Mouse (Mus musculus) hindbrain, embryonic 14.5 days (tissue): ENCODE measurements at regions not wholly inside any gene's neighbourhood (a gene's known extent, or its start where the extent isn't known, plus 50 kb on each side); places are given as distances from the start of the nearest gene placed in this dataset.
A peak's percentile ranks its signal among the peaks of the same experiment; 100 is the strongest.

Source experiments
- ATAC-seq: fragments of 200-750 bp; cut with Nextera tagmentation; 2 replicates; pipeline ENCODE4 v1.8.0; 2017; ENCODE audit warnings: moderate number of reproducible peaks, mild to moderate bottlenecking, moderate TSS enrichment, moderate library complexity; ENCODE audit not compliant: low FRiP score
- DNase-seq: peaks from one replicate; pipeline ENCODE4 v3.0.0-alpha.2; 2015; ENCODE audit warnings: low spot score
- H3K27ac ChIP-seq: fragments of 300-500 bp; sonication (generic); 2 replicates; pipeline ENCODE4 v1.5.1; 2014; ENCODE audit warnings: mild to moderate bottlenecking, moderate library complexity
- H3K27me3 ChIP-seq: fragments of 300-500 bp; sonication (generic); 2 replicates; pipeline ENCODE4 v1.6.1; 2014; ENCODE audit warnings: mild to moderate bottlenecking, low read length, mixed read lengths; ENCODE audit not compliant: control insufficient read depth, insufficient read depth
- H3K36me3 ChIP-seq: fragments of 300-500 bp; sonication (generic); replicated peaks from 2 replicates; pipeline ENCODE4 v1.6.1; 2014; ENCODE audit not compliant: control insufficient read depth, insufficient read depth
- H3K4me1 ChIP-seq: fragments of 300-500 bp; sonication (generic); replicated peaks from 2 replicates; pipeline ENCODE4 v1.6.1; 2014; ENCODE audit warnings: antibody characterized with exemption, low read length, mixed read lengths; ENCODE audit not compliant: control insufficient read depth, insufficient read depth
- H3K4me2 ChIP-seq: fragments of 300-500 bp; sonication (generic); replicated peaks from 2 replicates; pipeline ENCODE4 v1.6.1; 2014; ENCODE audit warnings: mild to moderate bottlenecking, moderate library complexity
- H3K4me3 ChIP-seq: fragments of 300-500 bp; sonication (generic); replicated peaks from 2 replicates; pipeline ENCODE4 v1.5.1; 2014; ENCODE audit warnings: mild to moderate bottlenecking, low read length
- H3K9ac ChIP-seq: fragments of 300-500 bp; sonication (generic); 2 replicates; pipeline ENCODE4 v1.6.1; 2014
- H3K9me3 ChIP-seq: fragments of 300-500 bp; sonication (generic); 2 replicates; pipeline ENCODE4 v1.6.1; 2016; ENCODE audit warnings: low read length; ENCODE audit not compliant: control insufficient read depth
- WGBS: fragments of 180-500 bp; shearing (Covaris S2); extraction: QIAGEN DNeasy Blood & Tissue Kit; methylation state at CpG from one replicate; pipeline ENCODE4 v1.1.7; 2014; 5-methylcytosine and 5-hydroxymethylcytosine counted together

DNA sequence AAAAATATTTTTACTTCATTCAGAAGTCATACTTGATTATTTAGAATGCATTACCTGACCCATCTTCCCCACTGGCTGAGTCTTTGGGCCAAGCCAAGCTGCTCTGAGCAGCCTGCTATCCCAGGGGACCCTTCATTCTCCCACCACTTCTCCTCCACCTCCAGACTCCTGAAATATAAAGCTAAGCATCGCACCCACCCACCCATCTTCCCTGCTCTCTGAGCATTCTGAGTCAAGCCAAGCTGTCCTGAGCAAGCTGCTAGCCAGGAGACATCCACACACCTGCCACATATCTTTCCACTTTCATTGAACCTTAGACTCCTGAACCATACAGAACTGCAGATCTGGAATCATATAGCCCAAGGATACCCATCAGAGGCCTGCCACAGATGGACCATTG is 1456.2 kb upstream of the Adam24 start:
- no peak for ATAC-seq
- H3K9ac ChIP-seq: no peak overlapping the region
- no peak overlapping the region for H3K27ac ChIP-seq
- no peak overlapping the region for H3K4me3 ChIP-seq
- H3K4me1 ChIP-seq: no peaks in the 10 kb centered on the region
- H3K36me3 ChIP-seq: no peaks in the 10 kb centered on the region
- 95% methylated on average over 1 of the region's 1 CpGs for WGBS
- H3K9me3 ChIP-seq: no peaks in the 10 kb centered on the region
- H3K4me2 ChIP-seq: no peak overlapping the region
- no peak for DNase-seq
- H3K27me3 ChIP-seq: no peaks in the 10 kb centered on the region

GRCm38 (mm10) chr8:39227239-39227638 is 1447.6 kb upstream of the Adam24 start:
- Histone ChIP-seq H3K9me3 (no peaks in the 10 kb centered on the region), H3K9ac (no peak overlapping the region), H3K4me3 (no peak overlapping the region), H3K27ac (no peak overlapping the region), H3K4me1 (no peaks in the 10 kb centered on the region), H3K36me3 (no peaks in the 10 kb centered on the region), H3K27me3 (no peaks in the 10 kb centered on the region), H3K4me2 (no peak overlapping the region)
- no peak for DNase-seq
- ATAC-seq: no peak

- Histone ChIP-seq H3K4me2 (no peak overlapping the region), H3K36me3 (no peaks in the 10 kb centered on the region), H3K27ac (no peak overlapping the region), H3K27me3 (no peaks in the 10 kb centered on the region), H3K9me3 (no peaks in the 10 kb centered on the region), H3K9ac (no peak overlapping the region), H3K4me1 (no peaks in the 10 kb centered on the region), H3K4me3 (no peak overlapping the region)
- ATAC-seq (no peak), DNase-seq (no peak)
- WGBS: 81% methylated on average over 5 of the region's 5 CpGs
These were observed 1405.8 kb upstream of the Adam24 start for GRCm38 (mm10) chr8:39268970-39269497.

DNA sequence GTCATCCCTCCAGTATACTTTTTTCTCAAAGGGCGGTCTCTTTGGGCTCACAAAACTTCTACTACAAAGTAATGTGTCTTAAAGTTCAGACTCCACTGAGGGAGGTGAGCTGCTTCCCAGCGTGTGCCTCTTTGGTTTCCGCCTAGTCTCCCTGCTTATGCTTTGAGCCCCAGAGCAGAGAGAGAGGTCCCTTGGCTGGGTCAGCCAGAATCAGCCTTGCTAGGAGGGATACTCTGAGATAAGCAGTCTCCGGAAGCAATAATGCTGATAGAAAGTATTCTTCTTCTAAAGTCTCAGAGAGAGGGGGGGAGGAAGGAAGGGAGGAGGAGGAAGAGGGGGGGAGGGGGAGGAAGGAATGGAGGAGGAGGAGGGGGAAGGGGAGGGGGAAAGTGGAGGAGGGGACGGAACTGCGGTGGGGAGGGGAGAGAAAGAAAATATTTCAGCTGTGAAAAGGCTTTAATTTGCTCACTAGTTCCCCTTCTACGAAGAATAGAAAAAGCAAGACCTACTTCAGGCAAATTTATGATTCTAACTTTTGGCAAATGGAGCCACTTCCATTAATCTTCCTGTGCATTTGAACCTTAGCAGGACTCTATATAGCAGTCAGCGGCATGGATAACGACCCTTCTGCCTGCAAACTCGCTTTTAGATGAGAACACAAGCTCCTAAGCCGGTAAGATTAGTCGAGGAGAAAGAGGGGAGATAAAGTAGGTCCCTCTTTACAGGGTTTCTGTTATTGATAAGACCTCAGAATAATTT is 1377.2 kb upstream of the Adam24 start:
- peak overlapping the region; percentile 21; the same call in 1 of the 2 replicates for H3K4me2 ChIP-seq
- no peaks in the 10 kb centered on the region for H3K9me3 ChIP-seq
- no peak overlapping the region for H3K27ac ChIP-seq
- DNase-seq (no peak), ATAC-seq (no peak)
- WGBS: 34% methylated on average over 12 of the region's 12 CpGs
- H3K4me1 ChIP-seq: no peaks in the 10 kb centered on the region
- H3K9ac ChIP-seq: no peak overlapping the region
- no peaks in the 10 kb centered on the region for H3K36me3 ChIP-seq
- no peaks in the 10 kb centered on the region for H3K27me3 ChIP-seq
- H3K4me3 ChIP-seq: no peak overlapping the region

DNA sequence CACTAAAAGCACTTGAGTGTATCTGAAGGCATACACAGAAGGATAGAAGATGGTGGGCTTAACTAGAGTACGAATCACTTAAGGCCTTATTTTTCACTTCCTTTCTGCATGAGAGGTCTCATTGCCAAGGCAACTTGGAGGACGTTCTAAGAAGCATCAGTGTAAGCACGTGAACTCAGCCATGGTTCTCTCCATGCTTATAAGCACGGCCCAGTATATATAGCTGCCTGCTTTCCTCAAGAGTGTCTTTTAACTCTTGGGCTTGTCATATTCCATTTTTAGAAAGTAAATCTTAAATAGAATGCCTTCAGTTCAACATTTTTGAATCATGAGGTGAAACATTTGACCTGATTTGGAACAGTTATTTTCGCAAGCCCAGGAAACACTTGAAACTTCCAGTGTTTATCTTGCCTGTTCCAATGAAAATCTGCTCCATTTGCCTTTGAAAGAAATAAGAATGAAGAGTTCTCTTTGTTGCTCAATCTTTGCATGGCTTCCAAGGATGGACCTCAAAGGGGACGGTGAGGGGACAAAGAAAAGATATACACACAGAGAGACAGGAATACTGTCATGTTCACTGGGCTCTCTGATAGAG is 1371.0 kb upstream of the Adam24 start:
- WGBS: 78% methylated on average over 6 of the region's 6 CpGs
- DNase-seq: no peak

DNA sequence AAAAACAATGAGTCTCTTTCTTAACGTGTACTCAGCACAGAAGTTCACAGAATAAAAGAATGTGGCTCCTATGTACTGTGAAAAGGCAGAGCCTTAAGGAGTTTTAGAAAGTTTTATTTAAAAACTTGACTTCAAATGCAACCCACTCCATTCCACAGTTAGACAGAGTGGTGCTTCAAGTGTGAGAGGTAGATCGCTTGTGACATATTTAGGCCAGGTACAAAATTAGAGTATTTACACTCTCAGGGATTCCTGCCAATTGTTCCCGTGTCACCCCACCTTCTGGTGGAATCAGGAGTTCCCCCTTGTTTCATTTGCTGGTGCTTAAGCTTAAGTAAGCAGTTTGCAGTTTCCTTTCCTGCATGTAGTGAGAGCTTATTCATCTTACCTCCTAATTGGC is 1361.0 kb upstream of the Adam24 start:
- Histone ChIP-seq H3K4me1 (no peaks in the 10 kb centered on the region), H3K27ac (no peak overlapping the region), H3K4me2 (no peak overlapping the region), H3K9ac (no peak overlapping the region), H3K27me3 (no peaks in the 10 kb centered on the region), H3K4me3 (no peak overlapping the region), H3K36me3 (no peaks in the 10 kb centered on the region), H3K9me3 (no peaks in the 10 kb centered on the region)
- DNase-seq (no peak), ATAC-seq (no peak)
- 74% methylated on average over 3 of the region's 3 CpGs for WGBS

More for the DNA sequence above, 1371.0 kb upstream of the Adam24 start:
- no peaks in the 10 kb centered on the region for H3K27me3 ChIP-seq
- no peaks in the 10 kb centered on the region for H3K4me1 ChIP-seq
- no peak overlapping the region for H3K9ac ChIP-seq
- H3K4me3 ChIP-seq: no peak overlapping the region
- H3K36me3 ChIP-seq: no peaks in the 10 kb centered on the region
- no peak overlapping the region for H3K27ac ChIP-seq
- no peaks in the 10 kb centered on the region for H3K9me3 ChIP-seq
- H3K4me2 ChIP-seq: no peak overlapping the region
- ATAC-seq: no peak

DNA sequence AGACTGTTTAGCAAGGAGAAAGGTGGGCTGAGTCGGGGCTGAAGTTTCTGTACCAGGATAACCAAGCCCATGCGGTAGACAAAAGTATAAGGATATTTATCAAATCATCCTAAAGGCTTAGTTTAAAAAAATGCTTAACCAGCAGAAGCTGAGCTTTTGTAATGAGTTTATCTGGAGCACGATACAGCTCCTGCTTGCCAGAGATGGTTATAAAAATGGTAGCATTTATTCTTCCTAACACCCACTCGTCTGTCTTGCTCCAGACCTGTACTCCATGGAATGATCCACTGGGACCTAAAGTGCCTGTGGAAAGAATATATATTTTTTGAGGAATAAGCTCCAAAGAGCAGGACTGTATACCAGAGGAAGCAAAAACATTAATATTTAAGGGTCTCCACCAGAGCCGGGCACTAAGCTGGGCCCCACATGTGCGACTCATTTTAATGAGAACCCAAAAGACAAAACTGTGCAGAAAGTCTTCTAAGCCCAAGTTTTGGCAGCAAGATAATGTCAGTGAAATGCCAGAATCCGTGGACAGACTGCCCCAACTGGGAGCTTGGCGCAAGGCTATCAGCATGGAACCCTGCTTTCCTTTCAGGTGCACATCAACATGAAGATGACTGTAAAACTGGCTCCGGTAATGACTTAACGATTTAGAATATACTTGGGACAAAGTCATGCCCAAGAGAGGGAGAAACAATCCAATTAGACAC is 1359.2 kb upstream of the Adam24 start:
- no peak for DNase-seq
- 85% methylated on average over 10 of the region's 10 CpGs for WGBS
- no peaks in the 10 kb centered on the region for H3K27me3 ChIP-seq

DNA sequence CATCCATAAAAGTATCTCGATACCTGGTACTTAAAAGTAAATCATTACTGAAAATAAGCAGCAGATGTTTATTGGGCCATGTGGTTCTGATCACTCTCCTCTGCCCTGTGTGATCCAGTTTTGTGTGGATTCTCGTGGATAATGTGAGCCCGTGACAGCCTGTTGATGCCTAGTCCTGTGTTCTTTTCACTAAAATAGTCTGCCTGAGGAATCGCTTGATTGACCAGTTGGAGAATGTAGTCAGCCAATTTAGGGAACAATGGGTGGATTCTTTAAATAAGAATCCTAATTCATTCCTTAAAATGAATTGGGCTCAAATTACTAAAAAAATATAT is 1358.7 kb upstream of the Adam24 start:
- Histone ChIP-seq H3K4me2 (no peak overlapping the region), H3K4me1 (no peaks in the 10 kb centered on the region), H3K9ac (no peak overlapping the region), H3K27ac (no peak overlapping the region), H3K36me3 (no peaks in the 10 kb centered on the region), H3K9me3 (no peaks in the 10 kb centered on the region), H3K4me3 (no peak overlapping the region), H3K27me3 (no peaks in the 10 kb centered on the region)
- WGBS: 70% methylated on average over 4 of the region's 4 CpGs
- no peak for ATAC-seq
- DNase-seq: no peak

More for the DNA sequence above, 1359.2 kb upstream of the Adam24 start:
- Histone ChIP-seq H3K9me3 (no peaks in the 10 kb centered on the region), H3K4me1 (no peaks in the 10 kb centered on the region), H3K27ac (no peak overlapping the region), H3K36me3 (no peaks in the 10 kb centered on the region), H3K9ac (no peak overlapping the region), H3K4me2 (no peak overlapping the region), H3K4me3 (no peak overlapping the region)
- ATAC-seq: no peak

- DNase-seq (no peak), ATAC-seq (peak; percentile 40; the same call in 1 of the 2 replicates)
- Histone ChIP-seq H3K27ac (no peak overlapping the region), H3K4me3 (no peak overlapping the region), H3K36me3 (no peaks in the 10 kb centered on the region), H3K4me2 (no peak overlapping the region), H3K9ac (no peak overlapping the region), H3K27me3 (no peaks in the 10 kb centered on the region), H3K4me1 (no peaks in the 10 kb centered on the region), H3K9me3 (no peaks in the 10 kb centered on the region)
- WGBS: 78% methylated on average over 1 of the region's 1 CpGs
These were observed 1345.5 kb upstream of the Adam24 start for GRCm38 (mm10) chr8:39329378-39329777.
